Mouse (Mus musculus) stomach, postnatal 0 days (tissue): ENCODE measurements around the gene Dclk2.

Experiments used
- CTCF ChIP-seq: IDR thresholded peaks from 2 replicates; pipeline ENCODE4 v1.5.1; 2016; ENCODE audit warnings: antibody characterized with exemption, low read depth, mild to moderate bottlenecking, moderate library complexity
- EP300 ChIP-seq: optimal IDR thresholded peaks from 2 replicates; pipeline ENCODE3; 2016; ENCODE audit warnings: antibody characterized with exemption

DNA sequence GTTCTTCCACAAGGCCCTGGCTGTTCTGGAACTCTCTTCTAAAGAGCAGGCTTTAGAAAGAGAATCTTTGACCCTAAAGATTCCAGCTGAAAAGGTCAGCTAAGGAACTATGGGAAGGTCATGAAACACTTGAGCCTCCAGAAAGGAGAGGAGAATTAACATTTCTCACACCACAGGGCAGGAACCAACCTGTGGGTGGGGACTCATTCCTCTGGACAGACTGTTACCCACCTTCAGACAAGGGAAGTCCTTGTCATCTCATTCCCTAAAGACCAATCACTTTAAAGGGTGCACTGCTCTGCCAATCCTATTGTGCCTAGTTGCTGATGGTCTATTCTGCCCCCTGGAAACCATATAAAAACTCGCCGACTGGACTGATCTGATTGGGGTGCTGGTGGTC is 73.1 kb downstream of the Dclk2 start:
- no peak for TF ChIP-seq CTCF
- TF ChIP-seq EP300, result no peak
